Mouse (Mus musculus) stomach, postnatal 0 days (tissue): ENCODE measurements around the gene Magix. TPM values are rescaled to one million over a fixed set of nuclear protein-coding genes. Genes with fewer than 3 reads are reported as not detected.
A peak's percentile ranks its signal among the peaks of the same experiment; 100 is the strongest.

Source experiments
- ATAC-seq: fragments of 200-750 bp; cut with Nextera tagmentation; 2 replicates; pipeline ENCODE4 v1.8.0; 2017; ENCODE audit not compliant: low FRiP score, low TSS enrichment
- DNase-seq: peaks from one replicate; pipeline ENCODE4 v3.0.0-alpha.2; 2016; ENCODE audit warnings: low spot score
- H3K27ac ChIP-seq: fragments of 300-500 bp; sonication (generic); replicated peaks from 2 replicates; pipeline ENCODE4 v1.5.1; 2014; ENCODE audit warnings: mild to moderate bottlenecking, control low read depth
- H3K27me3 ChIP-seq: fragments of 300-500 bp; sonication (generic); 2 replicates; pipeline ENCODE4 v1.6.1; 2014; ENCODE audit warnings: low read length; ENCODE audit not compliant: control insufficient read depth, insufficient read depth
- H3K36me3 ChIP-seq: fragments of 300-500 bp; sonication (generic); 2 replicates; pipeline ENCODE4 v1.6.1; 2014; ENCODE audit warnings: low read length, mixed read lengths; ENCODE audit not compliant: control insufficient read depth, insufficient read depth
- H3K4me1 ChIP-seq: fragments of 300-500 bp; sonication (generic); replicated peaks from 2 replicates; pipeline ENCODE4 v1.6.1; 2014; ENCODE audit warnings: antibody characterized with exemption; ENCODE audit not compliant: control insufficient read depth, insufficient read depth
- H3K4me2 ChIP-seq: fragments of 300-500 bp; sonication (generic); replicated peaks from 2 replicates; pipeline ENCODE4 v1.6.1; 2014; ENCODE audit warnings: low read depth, mild to moderate bottlenecking, control low read depth, moderate library complexity
- H3K4me3 ChIP-seq: fragments of 300-500 bp; sonication (generic); 2 replicates; pipeline ENCODE4 v1.5.1; 2014; ENCODE audit warnings: low read depth, low read length, control low read depth
- H3K9ac ChIP-seq: fragments of 300-500 bp; sonication (generic); 2 replicates; pipeline ENCODE4 v1.6.1; 2014; ENCODE audit warnings: mild to moderate bottlenecking, low read length, control low read depth, mixed read lengths
- H3K9me3 ChIP-seq: fragments of 300-500 bp; sonication (generic); 2 replicates; pipeline ENCODE4 v1.6.1; 2016; ENCODE audit warnings: low read length; ENCODE audit not compliant: control insufficient read depth
- CTCF ChIP-seq: IDR thresholded peaks from 2 replicates; pipeline ENCODE4 v1.5.1; 2016; ENCODE audit warnings: antibody characterized with exemption, low read depth, mild to moderate bottlenecking, moderate library complexity
- EP300 ChIP-seq: optimal IDR thresholded peaks from 2 replicates; pipeline ENCODE3; 2016; ENCODE audit warnings: antibody characterized with exemption
- WGBS: fragments of 180-500 bp; shearing (Covaris S2); extraction: QIAGEN DNeasy Blood & Tissue Kit; methylation state at CpG from one replicate; pipeline ENCODE4 v1.1.7; 2014; 5-methylcytosine and 5-hydroxymethylcytosine counted together
- polyA plus RNA-seq: library from polyadenylated mRNA; unstranded; fragments of >200 nt; fragmentation: Nextera tagmentation; extraction: Ambion mirVana; gene quantifications from 2 replicates; pipeline ENCODE4 v1.2.1, GENCODE M21; 2015

Gene Magix
- 0.95 and 1.3 TPM in 2 replicates for polyA plus RNA-seq

DNA sequence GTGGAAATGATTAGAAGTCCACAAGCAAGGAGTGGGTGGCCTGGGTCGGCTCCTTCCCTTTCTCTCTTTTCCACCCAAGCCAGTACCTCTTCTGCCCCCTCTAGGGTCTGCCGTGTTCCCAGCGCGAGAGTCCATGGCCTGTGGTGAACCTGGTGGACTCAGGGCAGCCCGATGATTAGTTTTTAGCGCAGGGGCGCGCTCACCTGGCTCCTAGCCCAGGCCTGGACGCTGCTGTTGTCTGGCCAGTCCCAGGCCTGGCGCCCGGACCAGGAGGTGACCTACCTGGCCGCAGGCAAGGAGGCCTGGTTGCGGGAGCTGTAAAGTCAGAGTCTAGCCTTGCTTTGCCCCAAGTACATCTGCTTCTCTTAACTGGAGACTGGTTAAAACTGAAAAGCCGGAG is at the start of gene Magix:
TSS of gene Magix (minus strand) at position 388 of the 400 bp plus-strand sequence.
- H3K4me1 ChIP-seq, result no peaks in the 10 kb centered on the region
- H3K9me3 ChIP-seq, result no peaks in the 10 kb centered on the region
- H3K36me3 ChIP-seq, result no peaks in the 10 kb centered on the region
- WGBS, result 64% methylated on average over 14 of the region's 14 CpGs
- H3K4me2 ChIP-seq, result peak within 1 kb of the TSS; percentile 48
- TF ChIP-seq CTCF (no peak), EP300 (no peak)
- H3K9ac ChIP-seq, result no peak within 1 kb of the TSS
- no peaks in the 10 kb centered on the region for H3K27me3 ChIP-seq
- DNase-seq (no peak), ATAC-seq (peak; percentile 51; the same call in 1 of the 2 replicates)
- H3K27ac ChIP-seq, result no peak within 1 kb of the TSS
- H3K4me3 ChIP-seq, result peak within 1 kb of the TSS; percentile 19; the same call in 1 of the 2 replicates

DNA sequence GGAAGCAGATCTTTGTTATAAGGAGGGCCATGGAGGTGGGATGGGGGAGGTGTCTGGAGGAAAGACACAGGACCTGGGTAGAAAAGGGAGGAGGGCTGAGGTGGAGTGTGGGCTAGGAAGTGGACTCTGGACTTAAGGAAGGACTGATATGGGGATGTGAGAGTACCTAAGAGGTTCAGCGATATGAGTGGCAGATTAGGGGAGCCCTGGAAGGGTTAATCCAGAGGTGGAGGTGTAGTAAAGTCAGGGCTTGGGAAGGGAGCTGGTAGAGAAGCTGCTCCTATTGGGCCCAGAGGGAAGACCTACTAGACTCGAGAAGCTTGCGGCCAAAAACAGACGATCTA is 47.8 kb upstream of the Magix start:
- H3K9ac ChIP-seq, result peak overlapping the region; percentile 41; the same call in 1 of the 2 replicates
- WGBS, result 26% methylated on average over 4 of the region's 4 CpGs
- peak overlapping the region; percentile 37 for H3K4me3 ChIP-seq
- TF ChIP-seq CTCF (no peak), EP300 (no peak)
- DNase-seq (no peak), ATAC-seq (peak; percentile 14; the same call in 1 of the 2 replicates)
- no peaks in the 10 kb centered on the region for H3K36me3 ChIP-seq
- no peaks in the 10 kb centered on the region for H3K4me1 ChIP-seq
- H3K9me3 ChIP-seq, result no peaks in the 10 kb centered on the region
- no peaks in the 10 kb centered on the region for H3K27me3 ChIP-seq
- no peak overlapping the region for H3K27ac ChIP-seq
- peak overlapping the region; percentile 45 for H3K4me2 ChIP-seq

GRCm38 (mm10) chrX:7728215-7728921 is 47.3 kb upstream of the Magix start, which contains the start of gene Praf2:
Gene Praf2, plus strand, starts transcription at chrX:7728439.
- H3K4me3 ChIP-seq, result peak within 1 kb of the TSS; percentile 37
- H3K4me1 ChIP-seq, result no peaks in the 10 kb centered on the region
- ATAC-seq, result peak; percentile 90
- peak; percentile 19; the same call in 1 of the 2 replicates for TF ChIP-seq CTCF
- no peak for TF ChIP-seq EP300
- no peaks in the 10 kb centered on the region for H3K27me3 ChIP-seq
- H3K36me3 ChIP-seq, result no peaks in the 10 kb centered on the region
- peak within 1 kb of the TSS; percentile 41; the same call in 1 of the 2 replicates for H3K9ac ChIP-seq
- WGBS, result 20% methylated on average over 39 of the region's 42 CpGs
- H3K4me2 ChIP-seq, result peak within 1 kb of the TSS; percentile 45
- H3K27ac ChIP-seq, result peak within 1 kb of the TSS; percentile 45
- H3K9me3 ChIP-seq, result no peaks in the 10 kb centered on the region
- DNase-seq, result peak; percentile 78

- Histone ChIP-seq H3K9me3 (no peaks in the 10 kb centered on the region), H3K9ac (no peak overlapping the region), H3K27ac (no peak overlapping the region), H3K4me2 (no peak overlapping the region), H3K27me3 (no peaks in the 10 kb centered on the region), H3K36me3 (no peaks in the 10 kb centered on the region), H3K4me3 (no peak overlapping the region), H3K4me1 (no peaks in the 10 kb centered on the region)
- TF ChIP-seq CTCF (no peak), EP300 (no peak)
- DNase-seq (no peak), ATAC-seq (no peak)
- 86% methylated on average over 13 of the region's 13 CpGs for WGBS
Observed at GRCm38 (mm10) chrX:7727176-7727575, 46.1 kb upstream of the Magix start.

DNA sequence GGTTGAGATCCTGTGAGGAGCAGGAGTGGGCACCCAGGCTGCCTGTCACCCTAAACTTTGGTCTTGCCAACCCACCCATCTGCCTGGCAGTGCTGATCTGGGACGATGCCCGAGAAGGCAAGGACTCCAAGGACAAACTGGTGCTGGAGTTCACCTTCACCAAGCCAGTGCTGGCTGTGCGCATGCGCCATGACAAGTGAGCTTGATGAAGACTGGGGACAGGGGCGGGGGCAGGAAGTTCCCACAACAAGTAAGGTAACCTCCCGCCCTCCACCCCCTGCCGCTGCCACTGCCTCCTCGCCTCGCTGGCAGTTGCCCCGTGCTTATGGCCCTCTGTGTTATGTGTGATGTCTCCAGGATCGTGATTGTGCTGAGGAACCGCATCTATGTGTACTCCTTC is 44.8 kb upstream of the Magix start:
- no peaks in the 10 kb centered on the region for H3K36me3 ChIP-seq
- H3K4me2 ChIP-seq, result no peak overlapping the region
- 83% methylated on average over 12 of the region's 12 CpGs for WGBS
- DNase-seq (no peak), ATAC-seq (no peak)
- H3K27me3 ChIP-seq, result no peaks in the 10 kb centered on the region
- TF ChIP-seq EP300 (no peak), CTCF (no peak)
- H3K27ac ChIP-seq, result no peak overlapping the region
- H3K4me3 ChIP-seq, result no peak overlapping the region
- H3K9me3 ChIP-seq, result no peaks in the 10 kb centered on the region
- H3K4me1 ChIP-seq, result no peaks in the 10 kb centered on the region
- no peak overlapping the region for H3K9ac ChIP-seq

DNA sequence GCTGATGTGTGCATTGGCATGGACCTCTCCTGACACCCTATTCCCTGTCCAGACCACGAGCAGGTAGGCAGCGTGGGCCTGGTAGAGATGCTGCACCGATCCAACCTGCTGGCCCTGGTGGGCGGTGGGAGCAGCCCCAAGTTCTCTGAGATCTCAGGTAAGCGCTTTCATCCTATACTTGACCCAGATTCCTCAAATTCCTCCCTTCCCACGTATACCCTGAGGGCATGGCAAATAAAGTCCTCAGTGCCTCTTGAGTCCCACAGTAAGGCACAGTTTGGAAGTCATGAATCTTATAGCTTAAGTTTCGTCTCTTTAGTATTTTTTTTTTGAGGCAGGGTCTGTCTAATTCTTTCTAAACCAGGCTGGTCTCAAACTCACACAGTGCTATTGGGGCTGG is 43.1 kb upstream of the Magix start:
- DNase-seq (no peak), ATAC-seq (no peak)
- Histone ChIP-seq H3K27me3 (no peaks in the 10 kb centered on the region), H3K4me3 (no peak overlapping the region), H3K9ac (no peak overlapping the region), H3K9me3 (no peaks in the 10 kb centered on the region), H3K4me1 (no peaks in the 10 kb centered on the region), H3K36me3 (no peaks in the 10 kb centered on the region), H3K27ac (no peak overlapping the region), H3K4me2 (no peak overlapping the region)
- TF ChIP-seq EP300, result no peak
- no peak for TF ChIP-seq CTCF
- 73% methylated on average over 7 of the region's 7 CpGs for WGBS
